Mouse (Mus musculus): ENCODE measurements at regions not wholly inside any gene's neighbourhood (a gene's known extent, or its start where the extent isn't known, plus 50 kb on each side); places are given as distances from the start of the nearest gene placed in this dataset.

DNA sequence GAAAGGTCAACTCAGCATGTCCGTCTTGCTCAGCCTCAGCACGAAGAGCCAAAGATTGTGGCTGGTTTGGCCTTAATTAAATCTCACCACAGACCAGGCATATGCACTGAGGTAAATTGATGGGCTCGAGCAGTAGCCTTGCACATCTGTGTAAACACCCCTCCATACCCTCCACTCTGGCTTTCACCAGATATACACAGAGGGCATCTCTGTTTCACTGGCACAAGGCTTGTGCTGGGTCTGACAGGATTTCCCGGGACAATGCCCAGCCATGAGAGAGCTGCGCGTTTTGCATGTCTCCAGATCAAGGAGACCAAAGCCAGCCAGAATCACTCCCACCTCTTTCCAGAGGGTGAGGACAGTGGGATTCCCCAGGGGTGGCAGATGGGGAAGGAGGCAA, 52.5 kb upstream of the Ret start:
- TF ChIP-seq ZMIZ1 (IDR thresholded peaks at IDR 0.05; ENCODE audit: low read depth, low read length) (no peak), POLR2A (IDR thresholded peaks at IDR 0.05; ENCODE audit: low read depth, low read length) (no peak), E2F4 (IDR thresholded peaks at IDR 0.05; ENCODE audit: insufficient replicate concordance, low read depth, low read length) (no peak), CTCF (conservative IDR thresholded peaks at IDR 0.05 in 1 of 2, IDR thresholded peaks at IDR 0.05 in 1 of 2; ENCODE audit: low read depth in 2 of 2, low read length in 2 of 2) (no peak), MAFK (IDR thresholded peaks at IDR 0.05; ENCODE audit: insufficient replicate concordance, low read length) (no peak), EP300 (IDR thresholded peaks at IDR 0.05; ENCODE audit: low read length) (no peak), MYC (IDR thresholded peaks at IDR 0.05; ENCODE audit: low read depth, low read length) (no peak), USF1 (IDR thresholded peaks at IDR 0.05; ENCODE audit: low read depth, low read length) (no peak), TBP (conservative IDR thresholded peaks at IDR 0.05; ENCODE audit: low read depth, low read length) (no peak), POLR2AphosphoS2 (IDR thresholded peaks at IDR 0.05; ENCODE audit: low read depth, low read length) (no peak)
